Mouse (Mus musculus) fibroblast of lung, adult 2 months (primary cell): ENCODE measurements around the gene Hspa12b.

ENCODE experiments used
- DNase-seq: peaks from one replicate; pipeline ENCODE4 v3.0.0-alpha.2; 2011; ENCODE audit warnings: low read depth

Hspa12b gene

GRCm38 (mm10) chr2:131179990-131180587 is 53.0 kb downstream of the Hspa12b start, which contains the start of gene Cenpb:
TSS of gene Cenpb (minus strand) at chr2:131180067.
- no peak for DNase-seq

GRCm38 (mm10) chr2:131186343-131186742 is 59.3 kb downstream of the Hspa12b start:
- no peak for DNase-seq

GRCm38 (mm10) chr2:131186771-131187601 is 59.9 kb downstream of the Hspa12b start, which contains the start of the genes Cdc25b and Spef1:
TSS of gene Cdc25b (plus strand) at chr2:131186949.
TSS of gene Spef1 (minus strand) at chr2:131187282.
- no peak for DNase-seq

- DNase-seq = no peak
Observed at GRCm38 (mm10) chr2:131187602-131187922, 60.5 kb downstream of the Hspa12b start.

GRCm38 (mm10) chr2:131188311-131188710 is 61.2 kb downstream of the Hspa12b start:
- no peak for DNase-seq

GRCm38 (mm10) chr2:131189521-131190309 is 62.6 kb downstream of the Hspa12b start:
- no peak for DNase-seq

- DNase-seq = no peak
Observed at GRCm38 (mm10) chr2:131190344-131191004, 63.4 kb downstream of the Hspa12b start.

GRCm38 (mm10) chr2:131191005-131191390 is 63.9 kb downstream of the Hspa12b start:
- no peak for DNase-seq
